Mouse (Mus musculus): ENCODE measurements at regions not wholly inside any gene's neighbourhood (a gene's known extent, or its start where the extent isn't known, plus 50 kb on each side); places are given as distances from the start of the nearest gene placed in this dataset.

DNA sequence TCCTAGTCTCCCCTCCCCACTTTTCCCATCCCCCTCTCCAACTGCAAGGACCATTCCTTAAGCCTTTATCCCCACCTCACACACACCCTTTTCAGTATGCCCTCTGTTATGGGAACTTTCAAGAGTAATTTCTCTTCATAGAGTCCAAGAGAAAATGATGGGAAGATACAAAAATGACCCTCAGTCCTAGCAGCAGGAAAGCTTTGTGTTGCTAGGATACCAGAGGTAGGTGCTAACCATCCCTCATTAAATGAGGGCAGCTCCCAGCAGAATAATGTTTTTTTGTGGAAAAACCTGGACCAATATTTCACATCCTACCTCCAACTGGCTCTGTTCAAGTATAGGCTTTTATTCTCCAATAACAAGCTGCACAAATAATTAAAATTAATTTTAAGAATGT lies 296.7 kb upstream of the Epha4 start:
- DNase-seq (ENCODE audit: inconsistent age in 2 of 2, low spot score in 1 of 2): no peak

DNA sequence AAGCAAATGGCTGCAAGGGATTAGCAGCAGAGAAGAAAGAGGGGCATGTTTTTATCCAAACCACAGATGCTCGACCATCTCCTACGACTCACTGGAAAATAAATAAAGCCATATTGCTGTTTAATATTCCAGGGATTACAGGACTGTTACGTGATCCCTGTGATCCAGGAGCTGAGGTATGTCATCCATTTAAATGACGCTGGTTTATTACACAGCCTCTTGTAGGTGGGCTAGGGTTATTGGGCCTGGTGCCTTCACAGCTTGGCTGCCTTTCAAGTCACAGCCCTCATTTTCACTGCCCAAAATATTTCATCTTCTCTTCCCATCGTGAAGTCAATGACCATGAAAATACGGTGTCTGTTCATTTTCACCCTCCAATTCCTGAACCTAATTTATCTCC lies 276.1 kb upstream of the Epha4 start:
- no peak for DNase-seq (ENCODE audit: inconsistent age in 2 of 2, low spot score in 1 of 2)

- no peak for DNase-seq (ENCODE audit: inconsistent age in 2 of 2, low spot score in 1 of 2)
Observed at GRCm38 (mm10) chr1:77754326-77754725, 239.4 kb upstream of the Epha4 start.

DNA sequence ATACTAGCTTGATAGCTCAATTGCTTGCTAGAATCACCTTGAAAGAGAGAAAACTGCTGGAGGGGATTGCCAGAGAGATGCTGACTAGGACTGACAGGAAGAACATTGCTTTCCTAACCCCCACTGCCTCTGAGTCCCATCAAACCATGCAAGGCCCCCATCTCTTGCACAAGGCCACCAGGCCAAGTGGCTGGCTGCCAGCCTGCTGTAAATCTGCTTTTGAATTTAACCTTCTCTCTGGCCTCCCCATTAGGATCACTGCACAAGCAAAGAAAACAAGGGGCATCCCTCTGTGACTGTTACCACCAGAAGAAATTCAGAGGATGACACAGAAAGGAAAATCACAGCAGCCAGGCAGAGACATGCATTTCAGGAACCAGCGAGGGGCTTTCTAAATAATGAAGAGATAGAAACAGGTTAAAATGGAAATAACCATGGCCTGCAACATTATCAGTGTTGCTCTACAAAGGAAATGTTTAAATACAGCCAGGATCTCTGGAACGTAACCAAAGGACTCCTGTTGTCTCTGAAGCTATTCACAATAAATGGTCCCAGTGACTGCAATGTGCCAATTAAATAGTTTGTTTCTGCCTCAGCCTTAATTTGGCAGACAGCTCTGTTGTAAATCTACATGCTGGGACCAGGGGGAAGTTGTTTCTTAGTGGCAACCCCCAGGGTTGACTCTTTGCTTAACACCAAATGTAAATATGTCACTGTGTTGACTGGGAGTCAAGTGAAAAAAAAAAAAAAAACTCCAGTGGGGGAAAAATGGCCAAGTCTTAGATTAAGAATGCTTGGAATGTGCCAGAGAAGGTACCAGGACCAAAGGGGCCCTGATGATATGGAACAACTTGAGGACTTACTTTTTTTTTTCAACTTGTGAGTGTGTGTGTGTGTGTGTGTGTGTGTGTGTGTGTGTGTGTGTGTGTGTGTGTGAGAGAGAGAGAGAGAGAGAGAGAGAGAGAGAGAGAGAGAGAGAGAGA lies 233.9 kb upstream of the Epha4 start:
- DNase-seq (ENCODE audit: inconsistent age in 2 of 2, low spot score in 1 of 2): peak; percentile 12 to 54

DNA sequence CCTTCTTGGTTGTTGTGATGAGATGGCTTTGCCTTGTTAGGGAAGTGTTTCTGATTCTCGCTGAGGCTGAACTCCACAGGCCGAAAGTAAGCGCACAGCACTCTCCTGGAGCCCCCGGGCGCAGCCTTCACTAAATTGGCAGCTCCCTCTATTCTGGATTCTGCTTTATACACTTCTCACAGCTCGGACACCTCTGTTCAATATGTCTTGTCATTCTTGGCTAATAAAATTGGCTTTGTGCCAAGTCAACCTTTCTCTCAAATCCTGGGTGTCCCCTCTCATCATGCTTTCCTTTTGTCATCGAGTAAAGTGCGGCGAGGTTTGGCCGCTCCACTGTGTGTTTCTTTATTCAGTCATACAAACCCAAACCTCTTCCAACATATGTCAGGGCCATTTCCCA lies 217.2 kb upstream of the Epha4 start:
- no peak for DNase-seq (ENCODE audit: inconsistent age in 2 of 2, low spot score in 1 of 2)

GRCm38 (mm10) chr1:77727561-77727960 lies 212.7 kb upstream of the Epha4 start:
- DNase-seq (ENCODE audit: inconsistent age in 2 of 2, low spot score in 1 of 2): no peak

GRCm38 (mm10) chr1:77723246-77723645 lies 208.4 kb upstream of the Epha4 start:
- DNase-seq (ENCODE audit: inconsistent age in 2 of 2, low spot score in 1 of 2): no peak

- DNase-seq (ENCODE audit: inconsistent age in 2 of 2, low spot score in 1 of 2): no peak
Observed at GRCm38 (mm10) chr1:77720859-77721258, 206.0 kb upstream of the Epha4 start.

DNA sequence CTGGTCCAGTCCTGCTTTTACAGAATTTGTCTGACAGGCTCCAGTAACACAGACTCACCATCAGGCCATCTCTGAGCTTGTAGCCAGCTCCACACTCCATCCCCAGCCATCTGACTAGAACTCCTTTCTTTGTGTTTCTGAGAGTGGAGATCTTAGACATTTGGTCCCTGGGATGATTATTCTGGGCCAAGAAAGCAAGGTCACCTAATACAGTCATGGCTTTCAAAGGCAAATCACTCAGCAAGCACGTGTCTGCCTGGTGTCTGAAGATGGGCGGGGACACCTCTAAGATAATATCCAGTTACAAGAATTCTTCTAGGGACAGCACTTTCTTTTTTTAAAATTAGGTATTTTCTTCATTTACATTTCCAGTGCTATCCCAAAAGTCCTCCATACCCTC lies 198.1 kb upstream of the Epha4 start:
- DNase-seq (ENCODE audit: inconsistent age in 2 of 2, low spot score in 1 of 2): no peak

DNA sequence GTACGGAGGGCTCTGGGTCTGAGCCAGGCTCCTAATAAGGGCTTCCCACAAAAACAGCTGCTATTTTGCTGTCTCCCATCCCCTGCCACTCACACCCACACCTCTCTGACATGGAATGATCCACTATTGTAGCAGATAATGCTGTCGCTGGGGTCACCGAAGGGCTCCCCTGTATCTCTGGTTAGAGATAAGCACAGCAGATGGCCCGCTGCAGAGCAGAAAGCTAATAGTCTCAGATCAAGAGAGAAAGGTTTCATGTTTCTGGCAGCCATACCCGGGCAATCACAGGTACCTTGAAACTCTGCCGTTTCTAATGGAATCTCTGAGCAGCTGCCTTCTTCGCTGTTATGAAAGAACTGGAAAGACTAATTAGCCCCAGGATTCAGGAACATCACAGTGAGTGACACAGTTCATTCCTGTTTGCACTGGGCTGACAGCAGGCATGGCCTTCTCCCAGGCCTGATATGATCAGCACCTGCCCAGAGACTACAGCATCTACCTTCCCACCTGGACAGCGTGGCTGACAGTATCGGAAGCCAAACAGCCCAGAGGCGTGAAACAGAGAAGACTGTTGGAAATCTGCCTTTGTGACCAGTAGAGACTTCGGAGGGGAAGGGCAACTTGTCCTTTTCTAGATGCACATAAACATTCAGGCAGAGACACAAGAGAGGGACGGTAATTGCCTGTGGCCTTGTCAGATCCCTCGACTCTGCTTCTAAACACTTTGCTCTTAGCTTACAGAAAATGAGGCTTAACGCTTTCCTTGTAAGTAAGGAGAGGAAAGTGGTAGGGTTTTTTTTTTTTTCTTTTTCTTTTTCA lies 193.5 kb upstream of the Epha4 start:
- DNase-seq (ENCODE audit: inconsistent age in 2 of 2, low spot score in 1 of 2): no peak

- peak in 1 of 2 experiments; percentile 22 for DNase-seq (ENCODE audit: inconsistent age in 2 of 2, low spot score in 1 of 2)
Observed at GRCm38 (mm10) chr1:77695228-77696018, 180.5 kb upstream of the Epha4 start.

DNA sequence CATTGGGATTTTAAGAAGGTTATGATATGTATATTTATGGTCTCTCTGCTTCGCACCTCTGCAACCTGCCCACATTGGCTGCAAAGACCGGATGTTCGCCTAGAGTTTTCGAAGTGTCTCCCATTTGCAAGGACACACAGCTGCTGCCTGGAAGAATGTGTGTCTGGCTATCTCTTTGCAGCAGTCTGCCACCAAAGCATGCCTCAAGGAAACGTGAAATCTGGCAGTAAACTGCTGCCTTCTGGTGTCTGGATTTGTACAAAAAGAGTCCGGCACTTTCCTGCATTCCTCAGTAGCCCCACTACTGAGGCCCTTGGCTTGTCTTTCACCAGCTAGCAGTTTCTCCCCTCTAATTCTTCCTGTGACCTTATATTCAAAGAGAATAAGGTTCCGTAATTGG lies 148.5 kb upstream of the Epha4 start:
- DNase-seq (ENCODE audit: inconsistent age in 2 of 2, low spot score in 1 of 2): no peak

- DNase-seq (ENCODE audit: inconsistent age in 2 of 2, low spot score in 1 of 2): no peak
Observed at GRCm38 (mm10) chr1:77660436-77660835, 145.5 kb upstream of the Epha4 start.

DNA sequence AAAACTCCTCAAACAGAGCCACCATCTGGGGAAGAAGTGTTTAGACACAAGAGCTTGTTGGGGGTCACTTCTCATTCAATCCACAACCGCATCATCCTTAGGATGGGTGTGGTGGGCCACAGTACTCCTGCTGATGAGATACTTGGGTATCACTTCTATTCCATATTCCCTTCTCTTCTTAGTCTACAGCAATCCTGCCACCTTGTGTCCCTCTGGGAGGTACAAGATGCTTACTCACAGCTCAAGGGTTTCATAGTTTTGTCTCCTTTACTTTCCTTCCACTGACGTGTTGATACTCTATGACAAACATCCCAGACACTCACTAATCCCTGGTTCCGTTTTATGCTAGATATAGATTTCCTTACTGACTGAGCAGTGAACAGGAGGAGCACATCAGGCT lies 122.1 kb upstream of the Epha4 start:
- no peak for DNase-seq (ENCODE audit: inconsistent age in 2 of 2, low spot score in 1 of 2)

DNA sequence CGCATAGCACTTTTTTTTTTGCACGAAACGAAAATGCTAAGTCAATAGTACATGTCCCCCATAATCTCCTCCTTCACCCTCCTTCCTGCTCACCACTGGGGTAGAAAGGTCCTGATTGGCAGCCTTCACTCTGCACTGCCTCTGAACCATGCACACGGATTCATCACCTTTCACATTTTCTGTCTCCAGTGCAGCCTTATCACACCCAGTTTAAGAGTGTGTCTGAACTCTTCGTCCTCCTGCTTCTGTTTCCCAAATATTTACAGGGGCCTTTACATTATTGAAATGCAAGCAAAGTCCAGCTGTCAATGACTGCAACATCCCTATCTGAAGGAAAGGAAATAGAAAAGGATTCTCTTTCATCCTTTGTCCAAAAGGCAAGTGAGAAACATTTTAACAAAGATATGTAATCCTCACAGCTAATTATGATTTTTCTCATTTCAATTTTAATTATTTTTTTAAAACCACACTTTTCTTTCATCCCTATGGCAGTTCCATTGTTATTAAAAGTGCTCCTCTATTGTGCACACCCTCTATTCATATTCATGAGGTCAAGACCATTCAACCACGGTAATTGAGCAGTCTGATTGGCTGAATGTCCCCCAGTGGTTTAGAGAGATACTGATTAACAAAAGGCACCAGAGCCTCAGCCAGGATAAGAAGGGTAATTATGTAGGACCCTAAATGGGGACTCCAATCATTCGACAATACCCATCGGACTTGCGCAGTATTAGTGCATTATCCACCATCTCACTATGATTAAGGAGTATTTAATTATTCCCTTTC lies 114.8 kb upstream of the Epha4 start:
- no peak for DNase-seq (ENCODE audit: inconsistent age in 2 of 2, low spot score in 1 of 2)

DNA sequence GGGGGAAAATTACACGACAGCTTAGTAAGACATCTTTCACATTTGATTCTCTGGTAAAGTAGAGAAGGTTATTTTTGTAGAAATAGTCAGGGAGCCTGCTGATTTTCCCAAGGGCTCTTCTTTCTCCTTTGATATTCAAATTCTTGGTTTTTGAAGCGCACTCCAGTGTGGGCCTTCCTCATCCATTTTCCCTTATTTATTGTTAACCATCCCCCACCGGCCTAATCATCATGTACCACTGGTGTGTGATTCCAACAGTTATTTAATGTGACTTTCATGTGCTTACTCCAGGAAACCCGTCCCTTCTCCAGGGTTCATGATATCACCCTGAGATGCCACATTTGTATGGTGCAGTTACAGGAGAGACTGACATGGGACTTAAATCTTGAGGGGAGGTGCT lies 114.0 kb upstream of the Epha4 start:
- no peak for DNase-seq (ENCODE audit: inconsistent age in 2 of 2, low spot score in 1 of 2)

- DNase-seq (ENCODE audit: inconsistent age in 2 of 2, low spot score in 1 of 2): no peak
Observed at GRCm38 (mm10) chr1:77617490-77617889, 102.6 kb upstream of the Epha4 start.

- no peak for DNase-seq (ENCODE audit: inconsistent age in 2 of 2, low spot score in 1 of 2)
Observed at GRCm38 (mm10) chr1:77600509-77600908, 85.6 kb upstream of the Epha4 start.

DNA sequence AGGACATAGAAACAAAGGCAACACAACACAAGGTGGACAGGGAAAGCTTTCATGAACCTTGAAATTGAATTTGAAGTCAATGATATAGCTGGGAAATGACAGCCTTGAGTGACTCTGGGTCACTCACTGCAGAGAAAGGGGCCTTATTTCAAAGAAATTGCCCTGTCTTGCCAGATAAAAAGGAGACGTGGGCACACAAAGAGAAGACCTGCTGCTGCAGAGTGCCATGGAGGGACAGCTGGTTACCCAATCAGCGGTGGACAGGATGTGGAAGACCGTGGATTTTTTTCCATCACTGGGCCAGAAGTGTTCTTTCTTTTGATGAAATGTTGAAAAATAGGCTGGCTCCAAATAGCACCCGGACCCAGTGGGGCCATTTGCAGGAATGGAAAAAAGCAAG lies 77.8 kb upstream of the Epha4 start:
- DNase-seq (ENCODE audit: inconsistent age in 2 of 2, low spot score in 1 of 2): no peak

DNA sequence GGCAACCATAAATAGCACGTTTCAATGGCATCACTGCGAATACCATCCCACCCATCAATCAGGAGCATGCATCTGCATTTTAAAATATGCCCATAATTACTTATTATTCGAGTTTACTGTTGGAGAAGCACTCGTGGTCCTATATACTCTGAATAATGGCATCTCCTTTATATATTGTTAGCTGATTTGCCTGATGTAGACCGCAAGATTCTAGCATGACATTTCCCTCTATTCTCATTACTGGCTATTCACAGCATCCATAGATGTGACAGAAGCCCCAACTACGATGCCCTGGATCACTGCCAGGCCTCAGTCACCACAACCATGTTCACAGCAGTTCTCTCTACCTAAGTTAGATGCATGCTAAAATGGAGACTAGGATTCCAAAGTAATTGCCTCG lies 77.4 kb upstream of the Epha4 start:
- no peak for DNase-seq (ENCODE audit: inconsistent age in 2 of 2, low spot score in 1 of 2)
